Mouse (Mus musculus) kidney, postnatal 4 days (tissue): ENCODE data around the gene Man2c1.
A peak's percentile ranks its signal among the peaks of the same experiment; 100 is the strongest.

ENCODE experiments used
- DNase-seq, 2 experiments: peaks; one replicate each; pipeline ENCODE4 v3.0.0; 2021; ENCODE audit warnings: mixed read lengths in 2 of 2

Man2c1 gene

GRCm38 (mm10) chr9:57130577-57131433 lies at the start of gene Man2c1:
Man2c1 (plus strand) TSS chr9:57130690.
- DNase-seq: peak; percentile 98

DNA sequence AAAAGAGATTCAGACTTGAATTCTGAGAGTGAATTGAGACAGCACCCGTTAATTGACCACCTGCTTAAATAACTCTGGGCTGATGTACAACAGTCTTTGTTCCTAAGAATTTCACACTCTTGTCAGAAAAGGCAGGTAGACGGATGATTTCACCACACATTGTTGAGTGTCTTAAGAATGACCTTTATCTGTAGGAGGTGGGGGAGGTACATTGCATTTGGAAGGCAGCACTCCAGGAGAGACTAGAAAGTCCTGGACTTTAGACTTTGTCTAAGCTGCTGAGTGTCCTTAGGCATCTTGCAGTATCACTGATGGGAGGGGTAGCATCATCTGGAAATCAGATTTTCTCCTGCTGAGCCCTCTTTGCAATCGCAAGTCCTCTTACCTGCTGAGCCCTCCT lies 48.3 kb upstream of the Man2c1 start:
- DNase-seq: no peak

DNA sequence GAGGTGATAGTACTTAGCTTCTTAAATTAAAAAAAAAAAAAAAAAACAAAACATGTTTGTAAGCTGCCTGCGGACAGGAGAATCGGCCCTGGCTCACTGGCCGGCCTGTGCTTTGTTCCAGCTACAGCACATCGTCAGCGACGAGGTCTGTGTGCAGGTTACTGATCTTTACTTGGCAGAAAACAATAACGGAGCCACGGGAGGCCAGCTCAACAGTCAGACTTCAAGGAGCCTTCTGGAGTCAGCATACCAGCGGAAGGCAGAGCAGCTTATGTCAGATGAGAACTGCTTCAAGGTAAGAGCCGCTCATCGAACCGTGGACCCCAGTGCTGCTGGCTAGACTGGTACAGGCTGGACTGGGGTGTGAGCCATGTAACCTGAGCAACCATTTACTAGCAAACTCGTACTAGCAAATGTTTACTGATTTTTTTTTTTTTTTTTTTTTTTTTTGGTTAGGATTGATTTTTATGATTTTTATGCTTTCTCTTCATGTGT lies 13.2 kb upstream of the Man2c1 start:
- peak; percentile 21 to 24 for DNase-seq

DNA sequence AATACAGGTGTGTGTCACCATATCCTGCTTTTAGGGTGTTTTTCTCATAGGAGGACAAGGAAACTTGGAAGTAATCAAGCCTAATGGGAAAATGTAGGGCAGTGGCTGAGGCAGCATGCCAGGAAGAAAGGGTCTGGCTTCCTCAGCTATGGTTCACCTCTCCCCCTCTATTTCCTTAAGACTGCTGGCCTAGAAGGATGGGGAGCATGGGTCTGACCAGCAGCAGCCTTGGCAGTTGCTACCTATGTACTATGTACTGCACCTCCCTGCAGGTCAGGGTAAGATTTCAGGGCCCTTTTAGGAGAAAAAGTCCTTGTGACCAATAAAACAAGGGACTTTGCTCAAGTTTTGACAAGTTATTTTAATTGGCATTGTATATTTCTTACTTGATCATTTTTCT lies 849 bp upstream of the Man2c1 start:
- DNase-seq: no peak

DNA sequence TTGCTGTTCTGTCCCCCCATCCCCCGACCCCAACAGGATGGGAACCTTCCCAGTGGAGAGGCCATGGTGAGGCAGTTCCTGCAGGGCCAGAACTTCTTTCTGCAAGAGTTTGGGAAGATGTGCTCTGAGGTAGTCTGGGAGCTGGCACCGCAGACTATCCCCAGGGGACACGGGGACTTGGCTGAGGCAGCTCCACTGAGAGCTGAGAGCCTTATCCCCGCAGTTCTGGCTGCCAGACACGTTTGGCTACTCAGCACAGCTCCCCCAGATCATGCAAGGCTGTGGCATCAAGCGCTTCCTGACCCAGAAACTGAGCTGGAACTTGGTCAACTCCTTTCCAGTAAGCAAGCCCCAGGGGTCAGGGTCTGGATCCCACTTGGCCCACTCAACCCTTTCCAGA lies 6.8 kb downstream of the Man2c1 start:
- no peak for DNase-seq

- no peak for DNase-seq
Observed at GRCm38 (mm10) chr9:57137777-57138176, 7.3 kb downstream of the Man2c1 start.

- DNase-seq: no peak
Observed at GRCm38 (mm10) chr9:57138507-57138906, 8.0 kb downstream of the Man2c1 start.

GRCm38 (mm10) chr9:57139110-57139509 lies 8.6 kb downstream of the Man2c1 start:
- no peak for DNase-seq

DNA sequence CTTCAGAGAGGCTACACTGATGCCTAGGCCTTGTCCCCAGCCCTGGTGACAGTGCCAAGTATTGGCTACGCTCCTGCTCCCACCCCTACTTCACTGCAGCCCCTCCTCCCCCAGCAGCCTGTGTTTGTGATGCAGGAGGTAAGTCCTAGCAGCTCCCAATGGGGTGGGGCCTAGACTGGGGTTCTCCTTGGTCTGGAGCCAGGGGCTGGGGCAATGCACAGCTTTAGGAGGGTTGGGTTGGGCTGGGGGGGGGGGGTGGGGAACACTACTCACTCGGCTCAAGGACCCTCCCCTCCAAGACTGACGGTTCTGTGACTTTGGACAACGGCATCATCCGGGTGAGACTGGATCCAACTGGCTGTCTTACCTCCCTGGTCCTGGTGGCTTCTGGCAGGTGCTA lies 9.1 kb downstream of the Man2c1 start:
- DNase-seq: no peak

GRCm38 (mm10) chr9:57141417-57142353 lies 11.2 kb downstream of the Man2c1 start:
- DNase-seq: no peak

- no peak for DNase-seq
Observed at GRCm38 (mm10) chr9:57143212-57143611, 12.7 kb downstream of the Man2c1 start.

- no peak for DNase-seq
Observed at GRCm38 (mm10) chr9:57144830-57145229, 14.3 kb downstream of the Man2c1 start.

DNA sequence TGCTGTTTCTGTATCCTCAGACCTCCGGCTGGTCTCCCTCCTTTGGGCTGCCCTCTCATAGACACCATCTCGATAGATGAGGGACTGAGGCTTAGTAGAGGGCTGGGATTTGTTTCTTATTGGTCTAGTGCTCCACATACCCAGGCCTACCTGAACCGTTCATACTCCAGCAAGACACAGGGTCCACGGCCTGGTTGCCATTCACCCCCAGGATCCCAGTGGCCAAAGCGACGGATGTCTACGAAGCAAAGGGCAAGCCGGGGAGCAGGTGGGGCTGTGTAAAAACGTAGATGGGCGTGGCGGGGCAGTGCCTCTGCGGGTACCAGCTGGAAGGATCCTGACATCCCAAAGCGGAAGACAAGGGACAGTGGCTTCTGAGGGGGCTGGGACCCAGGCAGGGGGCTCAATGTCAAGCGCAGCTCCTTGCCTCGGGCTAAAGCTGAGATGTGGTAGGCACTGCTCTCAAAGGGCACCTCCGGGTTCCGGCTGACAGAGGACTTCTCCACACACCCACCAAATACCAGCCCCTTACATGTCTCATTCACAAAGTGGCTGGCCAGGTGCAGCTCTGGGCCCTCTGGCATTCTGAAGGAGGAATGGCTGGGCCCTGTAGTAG lies 16.1 kb downstream of the Man2c1 start:
- no peak for DNase-seq

DNA sequence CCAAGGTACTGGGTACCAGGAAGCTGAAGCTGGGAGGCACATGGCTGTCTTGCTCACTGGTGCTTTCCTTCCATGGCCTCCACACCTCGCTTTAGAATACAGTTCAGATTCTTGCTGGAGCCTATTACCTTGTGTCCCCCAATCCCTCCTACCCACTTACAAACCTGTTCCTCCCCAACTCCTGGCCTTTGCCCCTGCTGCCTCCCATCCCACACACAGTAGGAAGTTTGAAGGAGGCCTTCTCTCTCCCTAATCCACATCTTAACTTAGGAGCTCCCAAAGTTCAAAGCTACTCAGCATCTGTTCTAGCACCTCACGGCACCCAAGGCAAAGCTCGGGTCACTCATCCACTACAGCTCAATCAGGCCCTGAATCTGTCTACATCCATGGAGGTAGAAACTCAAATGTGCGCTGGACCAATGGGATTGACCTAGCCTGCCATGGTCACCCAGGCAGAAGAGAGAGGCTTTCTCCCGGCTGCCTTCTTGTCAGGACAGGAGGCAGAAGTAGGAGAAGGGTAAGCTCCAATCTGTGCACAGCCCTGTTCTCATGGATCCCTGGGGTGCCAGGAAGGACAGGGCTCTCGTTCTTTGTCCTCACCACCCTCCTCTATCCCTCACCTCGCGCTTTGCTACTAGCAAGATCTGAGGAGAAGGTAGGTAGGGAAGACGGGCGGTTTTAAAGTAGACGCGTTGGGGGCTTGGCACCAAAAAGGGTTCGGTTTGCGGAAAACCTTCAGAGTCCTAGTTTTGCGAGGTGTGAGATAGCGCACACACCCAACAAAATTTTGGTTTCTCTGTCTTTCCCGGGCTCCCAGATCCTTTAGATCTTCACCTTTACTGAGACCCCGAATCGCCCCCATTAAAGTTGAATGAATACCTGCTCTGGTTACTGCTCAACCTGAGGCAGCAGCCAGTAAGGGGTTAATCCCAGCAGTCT lies 17.0 kb downstream of the Man2c1 start:
- DNase-seq: peak; percentile 28 to 57

DNA sequence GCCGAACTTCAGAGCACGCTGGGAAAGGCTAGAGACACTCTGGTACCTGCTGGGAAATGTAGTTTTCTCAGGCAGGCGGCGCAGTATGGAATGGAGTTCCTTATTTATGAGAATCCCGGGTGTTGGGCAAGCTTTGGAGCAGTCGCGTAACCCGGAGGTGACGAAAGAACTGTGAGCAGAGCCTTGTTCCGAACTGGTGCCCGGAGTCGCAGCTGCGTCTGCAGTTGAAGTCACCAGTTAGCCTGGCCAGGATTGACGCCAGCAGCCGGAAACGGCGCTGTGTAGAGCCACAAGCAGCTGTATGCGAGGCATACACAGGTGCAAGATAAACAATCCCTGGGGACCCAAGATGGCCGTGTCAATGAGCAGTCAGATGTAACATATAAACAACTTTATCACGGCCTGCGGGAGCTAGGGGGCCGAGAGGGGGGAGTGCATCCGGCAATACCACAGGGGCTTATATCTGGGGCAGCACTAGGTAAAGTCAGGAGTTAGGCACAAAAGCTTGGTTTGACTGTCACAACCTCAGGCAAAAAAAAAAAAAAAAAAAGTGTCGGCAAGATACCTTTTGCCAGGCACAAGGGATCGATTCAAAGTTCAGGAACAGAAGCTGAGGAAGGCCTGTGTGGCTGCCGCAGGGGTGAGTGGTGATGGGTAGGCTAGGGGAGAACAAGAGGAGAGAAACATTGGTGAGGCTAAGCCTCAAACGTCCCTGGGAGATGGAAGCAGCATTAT lies 17.8 kb downstream of the Man2c1 start, which contains the start of gene Neil1:
Gene Neil1, minus strand, starts transcription at position 162 of the 735 bp plus-strand sequence.
- DNase-seq: peak; percentile 82 to 90

- DNase-seq: no peak
Observed at GRCm38 (mm10) chr9:57149021-57149420, 18.5 kb downstream of the Man2c1 start.

DNA sequence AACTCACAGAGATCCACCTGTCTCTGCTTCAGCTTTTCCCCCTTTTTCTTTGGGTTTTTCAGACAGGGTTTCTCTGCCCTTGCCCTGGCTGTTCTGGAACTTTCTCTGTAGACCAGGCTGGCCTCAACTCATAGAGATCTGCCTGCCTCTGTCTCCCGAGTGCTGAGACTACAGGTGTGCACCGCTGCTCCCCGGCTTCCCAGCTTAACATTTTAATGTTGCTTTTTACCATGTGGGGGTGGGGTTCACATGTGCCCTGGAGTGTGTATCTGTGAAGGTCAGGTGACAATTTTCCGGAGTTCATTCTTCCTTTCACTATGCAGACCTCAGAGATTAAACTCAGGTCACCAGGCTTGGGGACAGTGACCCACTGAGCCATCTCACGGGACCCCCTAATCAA lies 19.7 kb downstream of the Man2c1 start:
- no peak for DNase-seq

DNA sequence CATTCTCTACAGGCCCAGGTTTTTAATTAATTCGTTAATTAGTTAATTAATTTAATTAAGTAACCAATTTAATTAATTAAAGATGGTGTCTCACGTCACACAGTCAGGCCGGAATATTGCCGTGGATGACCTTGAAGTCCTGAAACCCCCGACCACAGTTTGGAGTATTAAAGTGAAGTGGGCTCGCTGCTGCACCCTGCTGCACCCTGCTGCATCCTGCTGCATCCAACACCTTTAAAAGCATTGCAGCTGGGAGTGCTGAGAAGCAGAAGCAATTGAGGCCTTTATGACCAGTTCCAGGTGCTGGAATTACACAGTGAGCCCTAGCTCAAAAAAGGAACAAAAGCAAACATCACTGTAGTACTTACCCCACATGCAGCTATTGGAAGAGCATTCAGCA lies 21.8 kb downstream of the Man2c1 start:
- DNase-seq: no peak

DNA sequence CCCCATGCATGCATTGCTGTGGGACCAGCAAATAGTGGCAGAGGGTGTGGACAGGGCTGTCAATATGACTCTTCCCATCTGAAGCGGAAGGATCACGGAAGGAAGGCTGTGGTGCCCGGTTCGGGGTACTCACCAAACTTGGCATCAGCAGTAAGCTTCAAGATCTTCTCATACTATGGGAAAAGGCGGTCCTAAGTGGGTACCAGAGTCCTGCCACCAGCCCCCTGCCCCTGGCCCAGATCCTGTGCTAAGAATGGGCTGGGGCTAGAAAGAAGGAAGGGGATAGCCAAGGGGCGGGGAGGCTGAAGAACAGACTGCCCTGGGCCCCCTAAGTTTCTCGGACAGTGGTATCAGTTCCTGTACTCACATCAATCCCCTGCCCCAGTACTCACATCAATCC lies 25.9 kb downstream of the Man2c1 start:
- no peak for DNase-seq

- DNase-seq: no peak
Observed at GRCm38 (mm10) chr9:57156823-57157222, 26.3 kb downstream of the Man2c1 start.

- no peak for DNase-seq
Observed at GRCm38 (mm10) chr9:57157499-57157898, 27.0 kb downstream of the Man2c1 start.
